Mouse (Mus musculus): ENCODE results near the gene Haus8.
"Not testable (repeated sequence)": the region's sequence is repeated elsewhere in the genome, so short reads cannot be mapped to it uniquely, and the experiment has no call there.

DNA sequence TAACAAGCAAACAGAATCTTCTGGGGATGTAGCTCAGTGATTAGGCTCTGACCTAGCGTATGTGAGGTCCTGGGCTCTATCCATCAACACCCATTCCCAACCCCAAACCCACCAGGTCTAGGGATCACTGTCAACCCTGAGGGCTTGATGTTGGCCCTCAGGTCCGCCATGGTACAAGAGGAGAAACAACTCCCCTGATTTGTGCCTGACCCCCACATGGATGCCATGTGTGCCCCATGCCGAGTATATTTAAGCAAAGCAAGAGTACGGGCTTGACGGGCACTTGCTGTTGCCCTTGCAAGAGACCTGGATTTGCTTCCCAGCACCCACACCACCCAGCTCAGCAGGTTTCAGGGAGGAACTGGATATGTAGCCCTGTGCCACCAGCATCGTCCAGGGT lies 4.4 kb downstream of the Haus8 start:
- not testable (repeated sequence) for TF ChIP-seq CTCF (conservative IDR thresholded peaks at IDR 0.05; ENCODE audit: insufficient read depth, insufficient read length, low read depth, low read length); POLR2A (IDR thresholded peaks at IDR 0.05; ENCODE audit: low read depth, low read length)
